22 mouse cellular contexts compared by ENCODE assay signal in genomic region chr3:144421404-144422180, GRCm38 (mm10).
DNase-seq lines count a peak whose midpoint lies in the region; ATAC-seq and TF ChIP-seq lines count a peak whose summit lies in the region.
"Had no signal": no experiment of that assay in that cellular context is flagged by ENCODE, and none has a peak within 500 bp of the region (broad histone marks: within the 10 kb centered on the region; RNA-seq: fewer than 3 reads in every experiment).

No protein-coding gene starts in this region.

- no peaks in the 10 kb centered on the region for H3K36me3 ChIP-seq in forebrain, embryonic 16.5 days (ENCODE audit: control insufficient read depth, insufficient read depth)
- no peaks in the 10 kb centered on the region for H3K36me3 ChIP-seq in midbrain, embryonic 15.5 days (replicated peaks)
- H3K36me3 ChIP-seq: limb, embryonic 10.5 days; liver, embryonic 12.5 days; lung, embryonic 15.5 days; stomach, embryonic 15.5 days had no signal

- WGBS in forebrain, embryonic 16.5 days: 36% methylated on average over 7 of the region's 7 CpGs
- WGBS in midbrain, embryonic 15.5 days: 34% methylated on average over 7 of the region's 7 CpGs

- H3K4me1 ChIP-seq in forebrain, embryonic 16.5 days (replicated peaks; ENCODE audit: control insufficient read depth, insufficient read depth, low read length): peaks cover 21% of the 10 kb centered on the region
- peaks cover 10% of the 10 kb centered on the region for H3K4me1 ChIP-seq in midbrain, embryonic 15.5 days
- H3K4me1 ChIP-seq: liver, embryonic 12.5 days; lung, embryonic 15.5 days; stomach, embryonic 15.5 days had no signal

- TF ChIP-seq CTCF in left cerebral cortex, adult 2 months (IDR thresholded peaks at IDR 0.05): no peak

- no peak overlapping the region for H3K4me3 ChIP-seq in left cerebral cortex, adult 2 months
- H3K4me3 ChIP-seq in forebrain, embryonic 16.5 days (replicated peaks; ENCODE audit: low read length): no peak overlapping the region
- H3K4me3 ChIP-seq in midbrain, embryonic 15.5 days: no peak overlapping the region
- H3K4me3 ChIP-seq: embryonic facial prominence, embryonic 13.5 days; limb, embryonic 10.5 days; liver, embryonic 12.5 days; lung, embryonic 15.5 days; stomach, embryonic 15.5 days had no signal

- intact Hi-C loops in left cerebral cortex, adult 2 months (cut with DNase I): no loop called here

- ATAC-seq in forebrain, embryonic 16.5 days: peak; percentile 26
- peak; percentile 56 for ATAC-seq in midbrain, embryonic 15.5 days (replicated peaks)
- ATAC-seq: inflammation-experienced regulatory T-cells, adult 6 months; liver, embryonic 12.5 days had no signal

- DNase-seq in left cerebral cortex, adult 2 months (ENCODE audit: extremely low spot score in 1 of 2, low spot score in 2 of 2): no peak
- DNase-seq in left cerebral cortex, adult 8-10 months (ENCODE audit: low spot score in 2 of 2): no peak
- peak; percentile 86 for DNase-seq in R1 (ENCODE audit: low read depth, low spot score)
- DNase-seq in urinary bladder, postnatal 25 days (ENCODE audit: low spot score): no peak
- no peak for DNase-seq in spleen, postnatal 10 days (ENCODE audit: low spot score in 2 of 2)
- no peak for DNase-seq in thymus, postnatal 10 days (ENCODE audit: low spot score in 2 of 2)
- DNase-seq: cerebellum, adult 8-10 months; heart, postnatal 14 days; kidney, adult 8-10 months; kidney, postnatal 36 days; spleen, adult 18-20 months; thymus, adult 2 months had no signal

- H3K9me3 ChIP-seq in forebrain, embryonic 16.5 days (ENCODE audit: control insufficient read depth, low read length): no peaks in the 10 kb centered on the region
- no peaks in the 10 kb centered on the region for H3K9me3 ChIP-seq in midbrain, embryonic 15.5 days
- H3K9me3 ChIP-seq: embryonic facial prominence, embryonic 13.5 days; G1E; limb, embryonic 10.5 days; liver, embryonic 12.5 days; lung, embryonic 15.5 days; stomach, embryonic 15.5 days had no signal

- H3K27ac ChIP-seq in left cerebral cortex, adult 2 months: peak overlapping the region; percentile 70
- H3K27ac ChIP-seq in forebrain, embryonic 16.5 days (ENCODE audit: low read length): no peak overlapping the region
- no peak overlapping the region for H3K27ac ChIP-seq in midbrain, embryonic 15.5 days
- H3K27ac ChIP-seq: embryonic facial prominence, embryonic 13.5 days; limb, embryonic 10.5 days; liver, embryonic 12.5 days; lung, embryonic 15.5 days; stomach, embryonic 15.5 days had no signal

- no peak overlapping the region for H3K4me2 ChIP-seq in forebrain, embryonic 16.5 days (ENCODE audit: low read length)
- no peak overlapping the region for H3K4me2 ChIP-seq in midbrain, embryonic 15.5 days
- H3K4me2 ChIP-seq: embryonic facial prominence, embryonic 13.5 days; heart, embryonic 11.5 days; liver, embryonic 12.5 days; lung, embryonic 15.5 days; stomach, embryonic 15.5 days had no signal

- H3K9ac ChIP-seq in forebrain, embryonic 16.5 days (replicated peaks; ENCODE audit: low read depth, low read length): no peak overlapping the region
- no peak overlapping the region for H3K9ac ChIP-seq in midbrain, embryonic 15.5 days
- H3K9ac ChIP-seq: embryonic facial prominence, embryonic 13.5 days; liver, embryonic 12.5 days; lung, embryonic 15.5 days; stomach, embryonic 15.5 days had no signal

- no peaks in the 10 kb centered on the region for H3K27me3 ChIP-seq in forebrain, embryonic 16.5 days (replicated peaks; ENCODE audit: control insufficient read depth, insufficient read depth, low read length)
- no peaks in the 10 kb centered on the region for H3K27me3 ChIP-seq in midbrain, embryonic 15.5 days (replicated peaks)
- H3K27me3 ChIP-seq: liver, embryonic 12.5 days; lung, embryonic 15.5 days; stomach, embryonic 15.5 days had no signal
